Mouse (Mus musculus): Measurements from ENCODE around the gene Mlxipl.

The Mlxipl gene

DNA sequence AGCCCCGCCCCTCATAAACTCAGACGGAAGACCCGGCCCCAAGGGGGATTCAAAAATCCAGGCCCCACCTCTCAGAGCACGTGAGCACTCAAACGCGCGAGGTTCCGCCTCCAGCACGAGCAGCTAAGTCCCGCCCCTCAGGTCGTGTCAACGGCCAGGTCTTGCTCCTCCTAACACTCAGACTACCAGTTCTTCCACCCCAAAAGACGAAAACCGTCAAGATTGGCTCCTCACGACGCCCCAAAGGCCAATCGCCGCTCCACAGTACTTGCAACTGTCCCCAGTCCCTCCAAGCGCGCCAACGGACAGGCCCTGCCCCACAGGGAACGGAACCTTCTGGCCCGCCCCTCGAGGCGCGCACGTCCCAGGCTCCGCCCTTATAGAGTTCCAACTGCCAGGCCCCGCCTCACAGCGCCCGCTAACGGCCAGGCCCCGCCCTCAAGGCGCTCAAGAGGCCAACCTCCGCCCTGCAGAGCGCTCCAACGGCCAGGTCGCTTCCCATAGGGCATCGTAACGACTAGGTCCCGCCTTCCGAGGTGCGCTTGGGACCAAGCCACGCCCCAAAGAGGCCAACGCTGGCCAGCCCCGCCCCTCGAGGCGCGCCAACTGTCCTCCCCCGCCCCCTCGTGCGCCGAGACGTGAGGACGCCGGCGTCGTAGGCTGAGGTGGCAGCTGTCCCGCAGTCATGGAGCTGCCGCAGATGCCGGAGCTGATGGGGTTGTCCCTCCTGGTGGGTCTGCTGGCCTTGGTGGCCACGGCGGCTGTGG lies 59.5 kb downstream of the Mlxipl start, which contains the start of gene Tbl2:
Gene Tbl2, plus strand, starts transcription at position 605 of the 767 bp plus-strand sequence.
- DNase-seq, result peak; percentile 100

- no peak for DNase-seq
Measured at GRCm38 (mm10) chr5:135149820-135150178, 60.1 kb downstream of the Mlxipl start.

GRCm38 (mm10) chr5:135156496-135156895 lies 66.8 kb downstream of the Mlxipl start:
- DNase-seq, result no peak

- no peak for DNase-seq
Measured at GRCm38 (mm10) chr5:135161221-135161620, 71.5 kb downstream of the Mlxipl start.

DNA sequence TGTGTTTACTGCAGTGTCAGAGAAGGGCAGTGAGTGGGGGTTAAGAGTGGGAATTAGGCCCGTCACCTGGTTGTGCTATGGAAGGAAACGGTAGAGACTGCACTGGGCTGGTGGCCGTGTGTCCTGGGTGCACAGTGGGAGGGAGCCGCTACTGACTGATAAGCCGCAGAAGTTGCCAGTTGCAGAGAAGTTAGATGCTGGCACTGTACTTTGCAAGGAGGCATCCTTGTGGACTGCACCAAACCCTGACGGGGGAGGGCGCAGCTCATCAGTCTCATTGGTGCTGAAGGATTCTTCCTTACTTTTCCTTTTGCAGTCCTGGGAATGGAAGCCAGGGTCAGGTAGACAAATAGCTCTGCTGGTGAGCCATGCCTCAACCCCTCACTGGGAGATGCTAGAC lies 72.0 kb downstream of the Mlxipl start:
- no peak for DNase-seq

GRCm38 (mm10) chr5:135162361-135162760 lies 72.7 kb downstream of the Mlxipl start:
- no peak for DNase-seq

DNA sequence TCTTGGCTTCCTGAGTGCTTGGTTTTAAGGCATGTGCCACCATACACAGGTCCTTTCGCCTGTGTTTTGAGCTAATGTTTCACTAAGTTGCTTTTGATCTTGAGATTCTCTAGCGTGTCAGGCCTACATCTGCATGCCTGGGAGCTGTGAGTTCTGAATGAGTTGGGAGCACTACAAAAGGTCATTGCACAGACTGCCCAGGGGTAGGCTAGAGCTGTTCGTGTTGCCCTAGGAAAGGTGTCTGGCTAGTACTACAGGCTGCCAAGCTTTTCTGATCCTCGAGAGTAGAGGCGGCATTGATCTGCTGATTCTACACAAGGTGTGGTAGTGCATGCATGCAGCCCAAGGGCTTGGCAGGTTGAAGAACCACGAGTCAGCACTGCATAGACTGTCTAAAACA lies 73.1 kb downstream of the Mlxipl start:
- DNase-seq, result no peak

- DNase-seq, result no peak
Measured at GRCm38 (mm10) chr5:135166909-135167308, 77.2 kb downstream of the Mlxipl start.

DNA sequence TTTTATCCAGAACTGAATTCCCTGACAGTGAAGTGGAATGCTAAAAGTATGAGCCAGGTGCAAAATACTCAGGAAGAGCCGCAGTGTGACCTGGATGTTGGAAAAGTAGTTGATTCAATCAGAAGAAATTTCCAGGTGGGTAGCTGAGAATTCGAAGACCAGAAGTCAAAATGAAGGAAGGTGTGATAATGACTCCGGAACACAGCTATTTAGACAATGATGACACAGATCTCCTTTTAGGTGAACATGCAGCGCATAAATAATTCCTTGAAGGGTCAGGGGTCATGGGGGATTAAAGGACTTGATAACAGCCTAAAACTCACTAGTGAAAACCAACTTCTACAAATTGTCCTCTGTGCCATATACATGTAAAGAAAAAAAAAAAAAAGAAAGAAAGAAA lies 77.8 kb downstream of the Mlxipl start:
- DNase-seq, result no peak

DNA sequence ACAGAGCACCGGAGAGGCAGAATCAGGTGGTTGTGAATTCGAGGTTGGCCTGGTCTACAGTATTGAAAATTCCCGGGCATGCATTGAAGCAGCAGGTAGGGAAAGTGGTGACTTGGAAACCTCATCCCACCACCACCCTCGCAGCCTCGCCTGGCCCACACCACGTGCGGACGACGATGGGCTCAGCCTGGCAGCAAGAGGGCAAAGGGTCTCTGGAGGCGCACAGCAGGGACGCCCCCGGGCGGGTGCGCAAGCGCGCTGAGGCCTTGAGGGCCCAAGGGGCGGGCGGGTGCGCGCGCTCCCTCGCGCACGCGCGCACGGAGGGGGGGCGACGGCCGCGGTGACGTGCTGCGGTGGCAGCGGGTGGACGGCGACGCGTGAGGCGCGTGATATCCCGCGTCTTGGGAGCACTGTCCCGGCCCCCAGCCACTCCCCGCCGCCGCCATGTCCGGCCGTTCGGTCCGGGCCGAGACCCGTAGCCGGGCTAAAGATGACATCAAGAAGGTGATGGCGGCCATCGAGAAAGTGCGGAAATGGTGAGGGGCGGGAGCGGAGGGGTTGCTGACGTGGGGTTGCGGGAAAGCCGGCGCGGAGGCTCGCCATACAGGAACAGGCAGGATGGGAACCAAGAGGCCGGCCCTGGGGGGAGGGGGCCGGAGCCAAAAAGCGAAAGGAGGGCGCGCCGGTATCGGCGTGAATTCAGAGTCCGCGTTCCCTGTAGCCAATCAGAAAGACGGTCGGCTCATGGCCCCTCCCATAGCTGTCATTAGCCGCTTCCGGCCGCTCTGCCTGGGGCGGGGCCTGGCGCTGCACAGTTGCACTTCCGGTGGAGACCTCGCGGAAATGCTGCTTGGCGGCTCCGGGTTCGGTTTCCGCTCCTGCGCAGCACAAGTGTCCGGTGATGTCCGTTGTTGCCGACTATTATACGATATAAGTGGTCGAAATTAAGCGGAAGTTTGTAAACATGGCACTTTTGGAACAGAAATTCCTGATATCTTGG lies 78.7 kb downstream of the Mlxipl start, which contains the start of gene Bcl7b:
Gene Bcl7b, plus strand, starts transcription at position 221 of the 1,000 bp plus-strand sequence.
- DNase-seq, result peak; percentile 98

DNA sequence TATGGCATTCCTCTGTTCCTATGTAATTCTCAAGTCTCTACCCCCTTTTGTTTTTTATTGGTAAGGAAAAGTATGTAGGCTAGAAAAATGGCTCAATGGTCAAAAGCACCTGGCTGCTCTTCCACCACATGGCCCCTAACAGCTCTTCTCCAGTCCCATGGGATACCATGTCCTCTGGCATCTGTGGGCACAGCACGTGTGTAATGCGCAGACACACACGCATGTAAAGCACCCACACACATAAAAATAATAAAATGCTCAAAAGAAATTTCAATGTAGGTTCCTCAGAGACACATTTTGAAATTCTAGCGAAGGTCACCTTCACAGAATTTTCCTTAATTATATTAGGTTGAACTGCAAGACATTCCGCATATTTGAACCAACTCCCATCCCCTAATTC lies 79.8 kb downstream of the Mlxipl start:
- no peak for DNase-seq

DNA sequence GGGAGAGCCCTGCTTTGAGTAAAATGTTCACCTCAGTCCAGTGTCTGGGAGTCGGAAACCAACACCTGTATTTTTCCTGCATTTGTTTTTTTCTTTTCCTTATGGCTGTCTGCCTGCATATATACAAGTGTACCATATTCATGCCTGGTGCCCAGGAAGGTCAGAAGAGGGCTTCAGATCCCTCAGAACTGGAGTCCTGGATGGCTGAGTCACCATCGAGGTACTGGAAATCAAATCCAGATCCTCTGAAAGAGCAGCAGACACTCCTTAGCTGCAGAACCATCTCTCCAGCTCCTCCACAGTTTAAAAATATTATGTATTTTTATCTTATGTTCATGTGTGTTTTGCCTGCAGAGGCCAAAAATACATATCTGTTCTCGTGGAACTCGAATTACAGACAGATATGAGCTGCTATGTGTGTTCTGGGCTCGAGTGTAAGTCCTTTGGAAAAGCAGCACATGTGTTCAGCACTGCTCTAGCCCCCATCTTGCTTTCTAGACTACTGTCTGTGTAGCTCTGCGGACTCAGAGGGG lies 82.1 kb downstream of the Mlxipl start:
- DNase-seq, result no peak

- DNase-seq, result no peak
Measured at GRCm38 (mm10) chr5:135172986-135173385, 83.3 kb downstream of the Mlxipl start.

DNA sequence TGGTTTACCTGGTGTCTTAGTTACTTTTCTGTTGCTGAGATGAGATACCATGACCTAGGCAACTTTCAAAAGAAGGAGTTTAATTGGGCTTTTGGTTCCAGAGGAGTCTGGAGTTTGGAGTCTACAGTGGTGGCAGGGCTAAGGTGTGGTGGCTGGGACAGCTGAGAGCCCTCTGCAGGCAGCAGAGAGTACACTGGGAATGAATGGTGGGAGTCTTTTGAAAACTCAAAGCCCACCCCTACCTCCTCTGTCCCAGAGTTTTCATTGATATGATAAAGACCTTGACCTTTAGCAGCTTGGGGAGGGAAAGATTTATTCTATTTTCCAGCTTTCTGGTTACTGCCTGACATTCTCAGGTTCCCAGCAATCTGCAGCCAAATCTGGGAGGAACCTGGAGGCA lies 85.4 kb downstream of the Mlxipl start:
- no peak for DNase-seq

- no peak for DNase-seq
Measured at GRCm38 (mm10) chr5:135178523-135178922, 88.8 kb downstream of the Mlxipl start.

DNA sequence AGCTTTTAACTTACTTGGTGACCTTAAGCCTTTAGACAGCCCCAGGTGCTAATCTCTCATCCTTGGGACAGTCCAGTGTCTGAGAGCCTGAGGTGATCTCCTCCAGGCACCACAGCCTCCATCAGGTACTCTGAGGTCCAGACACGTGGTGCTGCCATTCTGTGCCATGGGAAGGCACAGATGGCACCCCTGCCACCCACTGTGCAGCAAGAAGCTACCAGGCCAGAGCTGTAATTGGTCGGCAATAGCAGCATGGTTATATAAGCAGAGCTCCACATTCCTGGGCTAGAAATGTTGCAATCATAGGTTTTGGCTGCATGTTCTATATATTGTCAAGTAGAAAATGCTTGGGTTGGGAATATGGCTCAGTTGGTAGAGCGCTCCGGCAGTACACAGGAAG lies 89.3 kb downstream of the Mlxipl start:
- no peak for DNase-seq

DNA sequence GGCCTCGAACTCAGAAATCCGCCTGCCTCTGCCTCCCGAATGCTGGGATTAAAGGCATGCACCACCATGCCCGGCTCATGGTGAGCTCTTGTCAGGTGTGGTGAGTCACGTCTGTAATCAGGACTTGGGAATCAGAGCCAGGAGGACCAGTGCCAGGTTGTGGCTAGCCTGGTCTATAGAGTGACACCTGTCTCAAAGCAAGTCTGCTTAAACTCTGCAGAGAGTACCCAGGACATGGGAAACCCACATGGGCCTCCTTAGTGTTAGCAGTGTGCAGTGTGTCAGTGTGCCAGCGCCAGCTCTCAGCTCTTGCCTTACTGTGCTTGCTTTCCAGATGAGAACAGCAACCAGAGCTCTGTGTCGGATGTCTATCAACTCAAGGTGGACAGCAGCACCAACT lies 89.9 kb downstream of the Mlxipl start:
- DNase-seq, result no peak

DNA sequence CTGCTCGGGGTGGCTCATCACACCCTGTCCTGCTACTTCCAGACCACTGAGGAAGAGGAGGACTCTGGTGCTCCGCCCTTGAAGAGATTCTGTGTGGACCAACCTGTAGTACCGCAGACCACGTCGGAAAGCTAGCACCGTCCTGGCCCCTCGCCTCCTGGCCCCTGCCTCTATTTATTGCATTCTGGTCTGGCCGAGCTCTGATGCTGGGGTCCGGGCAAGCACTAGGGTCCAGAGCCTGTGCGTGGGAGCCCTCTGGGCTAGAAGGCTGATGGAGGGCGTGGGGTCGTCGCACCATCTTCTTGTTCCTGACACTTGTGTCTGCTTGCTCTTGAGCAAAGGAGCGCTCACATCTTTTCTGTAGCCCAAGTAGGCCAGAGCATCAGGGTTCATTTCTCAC lies 91.1 kb downstream of the Mlxipl start:
- DNase-seq, result no peak

DNA sequence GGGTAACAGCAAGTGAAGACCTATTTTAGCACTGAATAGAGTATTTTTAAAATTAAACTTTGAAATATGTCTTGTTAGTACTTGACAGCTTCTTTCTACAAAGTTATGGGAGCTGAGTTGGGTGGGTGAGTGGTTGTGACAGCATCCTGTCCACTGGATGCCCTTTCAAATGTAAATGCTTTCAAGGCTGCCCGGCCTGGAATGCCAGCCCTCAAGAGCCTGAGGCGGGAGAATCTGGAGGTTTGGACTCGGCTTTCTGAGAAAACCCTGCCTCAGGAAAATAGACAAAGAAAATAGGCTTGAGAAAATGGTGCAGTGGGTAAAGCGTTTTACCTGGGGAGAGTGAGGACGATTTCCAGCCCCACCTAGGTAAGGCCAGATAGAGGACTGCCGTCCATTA lies 92.1 kb downstream of the Mlxipl start:
- no peak for DNase-seq

GRCm38 (mm10) chr5:135183131-135183861 lies 93.6 kb downstream of the Mlxipl start:
- DNase-seq, result peak; percentile 7

DNA sequence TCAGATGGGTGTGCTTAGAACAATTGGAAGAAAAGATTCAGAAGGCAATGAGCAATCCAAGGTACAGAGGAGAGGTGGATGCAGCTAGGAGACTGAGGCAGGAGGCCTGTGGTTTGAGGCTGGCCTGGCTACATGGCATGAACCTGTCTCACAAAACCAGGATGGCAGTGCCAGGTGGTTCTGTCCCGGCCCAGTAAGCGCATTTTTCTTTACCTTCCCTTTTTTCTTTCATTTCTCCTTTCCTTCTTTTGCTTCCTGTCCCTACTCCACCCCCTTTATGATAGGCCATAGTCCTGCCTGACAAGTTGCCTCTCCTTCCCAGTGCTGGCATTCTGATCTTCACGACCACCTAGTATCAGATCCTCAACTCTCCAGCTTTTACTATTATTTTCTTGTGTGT lies 95.3 kb downstream of the Mlxipl start:
- DNase-seq, result no peak

GRCm38 (mm10) chr5:135185596-135185995 lies 95.9 kb downstream of the Mlxipl start:
- DNase-seq, result peak; percentile 47

- no peak for DNase-seq
Measured at GRCm38 (mm10) chr5:135186231-135186620, 96.5 kb downstream of the Mlxipl start.
